Mouse (Mus musculus) intestine, embryonic 16.5 days (tissue): Measurements from ENCODE around the gene Nr3c2. TPM values are rescaled to one million over a fixed set of nuclear protein-coding genes. Genes with fewer than 3 reads are reported as not detected.

Source experiments
- ATAC-seq: fragments of 200-750 bp; cut with Nextera tagmentation; 2 replicates; pipeline ENCODE4 v1.8.0; 2017; ENCODE audit warnings: moderate TSS enrichment, moderate library complexity
- H3K27ac ChIP-seq: fragments of 300-500 bp; sonication (generic); 2 replicates; pipeline ENCODE4 v1.5.1; 2014; ENCODE audit warnings: mild to moderate bottlenecking, low read length
- H3K27me3 ChIP-seq: fragments of 300-500 bp; sonication (generic); replicated peaks from 2 replicates; pipeline ENCODE4 v1.6.1; 2014; ENCODE audit warnings: low read length, control low read depth, mixed read lengths; ENCODE audit not compliant: control insufficient read depth, insufficient read depth
- H3K36me3 ChIP-seq: fragments of 300-500 bp; sonication (generic); 2 replicates; pipeline ENCODE4 v1.6.1; 2014; ENCODE audit warnings: low read length, control low read depth; ENCODE audit not compliant: control insufficient read depth, insufficient read depth
- H3K4me1 ChIP-seq: fragments of 300-500 bp; sonication (generic); 2 replicates; pipeline ENCODE4 v1.6.1; 2014; ENCODE audit warnings: low read length, control low read depth, mixed read lengths; ENCODE audit not compliant: control insufficient read depth, insufficient read depth
- H3K4me2 ChIP-seq: fragments of 300-500 bp; sonication (generic); 2 replicates; pipeline ENCODE4 v1.6.1; 2014; ENCODE audit warnings: low read depth, low read length, control low read depth
- H3K4me3 ChIP-seq: fragments of 300-500 bp; sonication (generic); 2 replicates; pipeline ENCODE4 v1.5.1; 2014; ENCODE audit warnings: mild to moderate bottlenecking, low read length
- H3K9ac ChIP-seq: fragments of 300-500 bp; sonication (generic); 2 replicates; pipeline ENCODE4 v1.6.1; 2014; ENCODE audit warnings: low read depth, low read length
- H3K9me3 ChIP-seq: fragments of 300-500 bp; sonication (generic); 2 replicates; pipeline ENCODE4 v1.6.1; 2016; ENCODE audit warnings: low read length, control low read depth; ENCODE audit not compliant: control insufficient read depth
- WGBS: fragments of 180-500 bp; shearing (Covaris S2); extraction: QIAGEN DNeasy Blood & Tissue Kit; methylation state at CpG from one replicate; pipeline ENCODE4 v1.1.7; 2014; 5-methylcytosine and 5-hydroxymethylcytosine counted together
- polyA plus RNA-seq: library from polyadenylated mRNA; unstranded; fragments of >200 nt; fragmentation: Nextera tagmentation; extraction: Ambion mirVana; gene quantifications from 2 replicates; pipeline ENCODE4 v1.2.1, GENCODE M21; 2015

The Nr3c2 gene
- polyA plus RNA-seq, 1 experiment from 2014 or later = 4.0 TPM

DNA sequence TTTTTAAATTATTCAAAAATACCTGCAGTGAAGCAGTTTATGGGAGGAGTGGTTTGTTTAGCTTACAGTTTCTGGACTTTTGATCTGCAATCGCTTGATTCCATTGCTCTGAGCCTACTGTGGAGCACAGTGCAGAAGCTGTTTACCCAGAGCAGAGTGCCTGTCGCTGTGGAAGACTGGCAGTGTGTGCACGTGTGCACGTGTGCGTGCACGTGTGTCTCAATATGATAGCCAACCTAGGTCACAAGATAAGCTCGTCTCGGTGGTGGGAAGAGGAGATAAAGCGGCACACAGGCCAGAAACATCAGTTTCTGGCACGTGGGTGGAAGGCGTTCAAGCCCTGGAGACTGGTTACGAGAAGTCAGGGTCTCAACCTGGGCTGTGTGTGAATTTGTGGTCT, 145.6 kb downstream of the Nr3c2 start:
- no peaks in the 10 kb centered on the region for H3K9me3 ChIP-seq
- peak; percentile 94 for ATAC-seq
- H3K27me3 ChIP-seq = no peaks in the 10 kb centered on the region
- no peak overlapping the region for H3K4me3 ChIP-seq
- no peak overlapping the region for H3K4me2 ChIP-seq
- H3K36me3 ChIP-seq = no peaks in the 10 kb centered on the region
- 61% methylated on average over 12 of the region's 12 CpGs for WGBS
- H3K27ac ChIP-seq = no peak overlapping the region
- no peaks in the 10 kb centered on the region for H3K4me1 ChIP-seq
- no peak overlapping the region for H3K9ac ChIP-seq

DNA sequence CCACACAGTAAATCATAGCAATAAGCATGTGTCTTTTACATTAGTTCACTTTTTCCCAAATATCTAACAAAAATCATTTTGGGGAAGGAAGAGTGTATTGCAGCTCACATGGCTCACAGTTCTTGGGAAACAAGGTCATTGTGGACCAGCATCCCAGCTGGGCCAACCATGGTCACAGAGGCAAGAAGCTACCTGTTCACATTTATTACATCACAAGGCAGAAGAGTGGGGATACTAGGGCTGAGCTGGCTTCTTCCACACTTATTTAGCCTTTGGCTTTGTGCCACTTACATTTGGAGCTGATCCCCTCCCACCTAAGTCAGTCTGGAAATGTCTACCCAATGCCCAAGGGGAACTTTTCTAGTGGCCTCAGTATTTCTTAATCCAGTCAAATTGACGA, 146.5 kb downstream of the Nr3c2 start:
- WGBS = 77% methylated on average over 1 of the region's 1 CpGs
- no peaks in the 10 kb centered on the region for H3K36me3 ChIP-seq
- ATAC-seq = no peak

GRCm38 (mm10) chr8:77046217-77046616, 147.0 kb downstream of the Nr3c2 start:
- ATAC-seq = no peak
- H3K27ac ChIP-seq = no peak overlapping the region
- H3K9ac ChIP-seq = no peak overlapping the region
- no peak overlapping the region for H3K4me2 ChIP-seq
- H3K9me3 ChIP-seq = no peaks in the 10 kb centered on the region
- H3K27me3 ChIP-seq = no peaks in the 10 kb centered on the region
- H3K4me1 ChIP-seq = no peaks in the 10 kb centered on the region
- 64% methylated on average over 5 of the region's 5 CpGs for WGBS
- H3K36me3 ChIP-seq = no peaks in the 10 kb centered on the region
- H3K4me3 ChIP-seq = no peak overlapping the region

More for the DNA sequence above, 146.5 kb downstream of the Nr3c2 start:
- no peak overlapping the region for H3K4me3 ChIP-seq
- H3K4me2 ChIP-seq = no peak overlapping the region
- no peak overlapping the region for H3K27ac ChIP-seq
- H3K4me1 ChIP-seq = no peaks in the 10 kb centered on the region
- no peaks in the 10 kb centered on the region for H3K27me3 ChIP-seq
- H3K9me3 ChIP-seq = no peaks in the 10 kb centered on the region
- H3K9ac ChIP-seq = no peak overlapping the region

- no peaks in the 10 kb centered on the region for H3K9me3 ChIP-seq
- H3K4me2 ChIP-seq = no peak overlapping the region
- H3K27ac ChIP-seq = no peak overlapping the region
- WGBS = 40% methylated on average over 3 of the region's 3 CpGs
- no peaks in the 10 kb centered on the region for H3K27me3 ChIP-seq
- no peak overlapping the region for H3K4me3 ChIP-seq
- H3K36me3 ChIP-seq = no peaks in the 10 kb centered on the region
- H3K9ac ChIP-seq = no peak overlapping the region
- no peaks in the 10 kb centered on the region for H3K4me1 ChIP-seq
- ATAC-seq = peak; percentile 70
These were observed 147.5 kb downstream of the Nr3c2 start for GRCm38 (mm10) chr8:77046731-77047130.

DNA sequence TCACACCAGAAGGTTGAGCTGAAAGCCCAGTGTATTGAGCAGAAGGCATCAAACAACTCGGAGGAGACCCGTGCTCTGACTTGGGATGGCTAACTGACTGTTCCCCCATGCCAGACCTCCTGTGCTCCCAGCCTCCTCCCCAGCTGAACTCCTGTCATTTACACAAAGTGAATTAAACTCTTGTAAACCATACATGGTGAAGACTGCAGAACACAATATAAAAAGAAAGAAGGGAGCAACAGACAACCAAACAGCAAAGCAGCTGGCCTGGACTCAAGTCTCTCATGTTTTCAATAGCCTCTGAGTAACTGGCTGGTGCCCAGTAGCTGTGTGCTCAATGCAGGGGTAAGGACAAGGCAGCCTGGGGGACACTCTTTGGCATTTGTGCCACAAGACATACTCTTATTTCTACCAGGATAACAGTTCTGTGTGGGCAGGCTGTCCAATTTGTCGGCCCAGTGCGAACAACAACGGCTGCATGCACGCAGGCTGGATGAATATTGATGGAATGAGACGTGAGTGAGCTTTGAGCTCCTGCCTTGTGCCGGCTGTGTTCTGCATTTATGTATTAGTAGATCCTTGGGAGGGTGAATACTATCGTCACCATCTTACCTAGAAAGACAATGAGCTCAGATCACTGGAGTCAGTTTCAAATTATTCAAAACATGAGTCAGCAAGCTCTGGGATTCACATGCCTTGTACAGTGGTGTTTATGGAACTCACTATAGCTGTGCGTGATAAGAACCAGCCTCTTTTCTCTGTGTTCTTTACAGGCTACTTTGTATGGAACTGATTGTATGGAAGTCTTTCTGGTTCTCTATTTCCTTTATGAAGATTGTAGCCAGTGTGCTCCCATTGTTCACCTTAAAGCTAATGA, 152.4 kb downstream of the Nr3c2 start:
- Histone ChIP-seq H3K27ac (no peak overlapping the region), H3K9ac (no peak overlapping the region), H3K27me3 (no peaks in the 10 kb centered on the region), H3K4me1 (no peaks in the 10 kb centered on the region), H3K4me3 (no peak overlapping the region), H3K4me2 (no peak overlapping the region), H3K9me3 (no peaks in the 10 kb centered on the region), H3K36me3 (no peaks in the 10 kb centered on the region)
- 79% methylated on average over 10 of the region's 10 CpGs for WGBS
- no peak for ATAC-seq

DNA sequence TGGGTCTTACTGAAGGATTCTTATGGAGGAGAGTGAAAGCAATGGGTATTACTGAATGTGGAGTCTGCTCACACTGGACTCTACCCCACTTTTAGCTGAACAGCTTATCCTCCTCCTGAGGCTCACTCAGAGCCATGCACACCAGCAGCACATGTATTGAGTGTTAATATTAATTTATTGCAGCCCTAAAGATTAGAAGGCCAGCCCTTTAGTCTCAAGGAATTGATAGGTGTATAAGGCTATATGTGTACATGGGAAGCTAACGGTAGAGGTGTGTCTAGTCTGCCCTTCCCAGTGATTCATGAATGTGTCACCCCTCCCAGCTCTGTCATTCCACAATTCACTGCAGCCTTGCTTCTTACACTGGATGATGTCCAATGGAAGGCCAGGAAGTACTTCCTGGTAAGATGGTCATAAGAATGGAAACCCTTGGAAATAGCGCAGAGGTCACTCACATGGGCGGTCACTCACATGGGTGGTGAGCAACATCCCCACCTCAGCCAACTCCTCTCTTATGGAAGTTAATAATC, 156.3 kb downstream of the Nr3c2 start:
- peak; percentile 65 for ATAC-seq
- WGBS = 85% methylated on average over 3 of the region's 3 CpGs
- no peak overlapping the region for H3K4me2 ChIP-seq
- no peaks in the 10 kb centered on the region for H3K9me3 ChIP-seq
- H3K4me1 ChIP-seq = no peaks in the 10 kb centered on the region
- no peak overlapping the region for H3K9ac ChIP-seq
- H3K36me3 ChIP-seq = no peaks in the 10 kb centered on the region
- H3K4me3 ChIP-seq = no peak overlapping the region
- no peak overlapping the region for H3K27ac ChIP-seq
- H3K27me3 ChIP-seq = no peaks in the 10 kb centered on the region

DNA sequence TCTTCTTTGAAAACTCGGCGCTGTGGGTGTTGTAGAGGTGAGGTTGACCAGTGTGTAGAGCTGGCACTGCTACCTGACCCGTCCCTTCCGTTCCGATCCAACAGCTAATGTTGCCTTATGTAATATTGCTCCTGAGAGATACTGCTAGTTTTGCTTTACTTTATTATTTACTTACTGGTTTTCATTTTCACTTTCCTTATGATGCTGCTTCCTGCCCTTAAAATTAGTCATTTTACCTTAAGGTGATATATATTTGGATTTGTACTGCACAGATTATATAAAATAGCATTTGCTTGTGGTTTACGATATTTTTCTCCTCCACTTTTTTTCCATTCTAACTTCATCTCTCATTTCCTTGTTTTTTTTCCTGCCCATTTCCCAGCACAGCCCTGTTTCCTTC, 157.6 kb downstream of the Nr3c2 start:
- Histone ChIP-seq H3K27ac (no peak overlapping the region), H3K9me3 (no peaks in the 10 kb centered on the region), H3K4me2 (no peak overlapping the region), H3K27me3 (no peaks in the 10 kb centered on the region), H3K36me3 (no peaks in the 10 kb centered on the region), H3K9ac (no peak overlapping the region), H3K4me3 (no peak overlapping the region), H3K4me1 (no peaks in the 10 kb centered on the region)
- ATAC-seq = no peak
- 89% methylated on average over 6 of the region's 6 CpGs for WGBS

- Histone ChIP-seq H3K4me3 (no peak overlapping the region), H3K27ac (no peak overlapping the region), H3K27me3 (no peaks in the 10 kb centered on the region), H3K4me2 (no peak overlapping the region), H3K4me1 (no peaks in the 10 kb centered on the region), H3K36me3 (no peaks in the 10 kb centered on the region), H3K9ac (no peak overlapping the region), H3K9me3 (no peaks in the 10 kb centered on the region)
- 73% methylated on average over 4 of the region's 4 CpGs for WGBS
- no peak for ATAC-seq
These were observed 183.4 kb downstream of the Nr3c2 start for GRCm38 (mm10) chr8:77082687-77083086.

DNA sequence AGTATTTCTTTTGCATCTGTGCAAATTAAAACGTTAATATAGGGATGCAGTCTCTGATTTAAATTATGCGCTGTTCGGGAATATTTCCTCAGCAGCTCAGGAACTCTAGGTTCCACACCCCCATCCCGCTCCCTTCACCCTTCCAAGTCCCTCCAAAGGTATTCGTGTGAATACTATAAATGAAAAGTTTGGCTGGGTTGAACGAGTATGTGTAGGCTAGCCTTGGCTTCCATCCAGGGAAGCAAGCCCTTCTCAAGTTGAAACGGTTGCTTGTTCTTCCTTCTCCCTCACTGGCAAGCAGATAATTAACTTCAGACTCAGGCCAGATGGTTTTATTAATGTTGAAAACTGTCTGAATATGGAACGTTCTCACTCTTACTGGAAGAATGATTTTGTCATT, 186.8 kb downstream of the Nr3c2 start:
- Histone ChIP-seq H3K27ac (no peak overlapping the region), H3K27me3 (no peaks in the 10 kb centered on the region), H3K4me2 (no peak overlapping the region), H3K4me3 (no peak overlapping the region), H3K9ac (no peak overlapping the region), H3K36me3 (no peaks in the 10 kb centered on the region), H3K4me1 (no peaks in the 10 kb centered on the region), H3K9me3 (no peaks in the 10 kb centered on the region)
- 61% methylated on average over 8 of the region's 8 CpGs for WGBS
- no peak for ATAC-seq
